Mouse (Mus musculus): Measurements from ENCODE around the gene Prl. TPM values are rescaled to one million over a fixed set of nuclear protein-coding genes. Genes with fewer than 3 reads are reported as not detected.
"Not testable (repeated sequence)": the region's sequence is repeated elsewhere in the genome, so short reads cannot be mapped to it uniquely, and the experiment has no call there.

Prl gene
- not detected in 2 replicates for polyA plus RNA-seq (2016; fragmentation: Nextera tagmentation; extraction: Ambion mirVana)

GRCm38 (mm10) chr13:27057270-27057669 is at the start of gene Prl:
Gene Prl, plus strand, starts transcription at chr13:27057570.
- WGBS, result 90% methylated on average over 1 of the region's 1 CpGs
- Histone ChIP-seq H3K4me1 (no peaks in the 10 kb centered on the region), H3K9me3 (replicated peaks) (no peaks in the 10 kb centered on the region), H3K27me3 (ENCODE audit: low read depth, poor library complexity, severe bottlenecking) (no peaks in the 10 kb centered on the region), H3K36me3 (no peaks in the 10 kb centered on the region), H3K4me3 (no peak within 1 kb of the TSS), H3K27ac (no peak within 1 kb of the TSS)
- DNase-seq (ENCODE audit: low spot score), result no peak

GRCm38 (mm10) chr13:27026614-27027013 is 30.8 kb upstream of the Prl start:
- Histone ChIP-seq H3K27me3 (ENCODE audit: low read depth, poor library complexity, severe bottlenecking) (no peaks in the 10 kb centered on the region), H3K9me3 (replicated peaks) (no peaks in the 10 kb centered on the region), H3K36me3 (no peaks in the 10 kb centered on the region), H3K4me1 (peaks cover 14% of the 10 kb centered on the region), H3K4me3 (no peak overlapping the region), H3K27ac (no peak overlapping the region)
- DNase-seq (ENCODE audit: low spot score), result no peak
- 92% methylated on average over 1 of the region's 1 CpGs for WGBS

GRCm38 (mm10) chr13:27027376-27027775 is 30.0 kb upstream of the Prl start:
- no peak overlapping the region for H3K27ac ChIP-seq
- no peaks in the 10 kb centered on the region for H3K9me3 ChIP-seq (replicated peaks)
- no peaks in the 10 kb centered on the region for H3K36me3 ChIP-seq
- H3K4me3 ChIP-seq, result no peak overlapping the region
- WGBS, result 96% methylated on average over 1 of the region's 1 CpGs
- H3K27me3 ChIP-seq (ENCODE audit: low read depth, poor library complexity, severe bottlenecking), result no peaks in the 10 kb centered on the region
- no peak for DNase-seq (ENCODE audit: low spot score)
- H3K4me1 ChIP-seq, result peaks cover 21% of the 10 kb centered on the region

- Histone ChIP-seq H3K27me3 (ENCODE audit: low read depth, poor library complexity, severe bottlenecking) (no peaks in the 10 kb centered on the region), H3K36me3 (no peaks in the 10 kb centered on the region), H3K4me1 (peaks cover 23% of the 10 kb centered on the region), H3K27ac (no peak overlapping the region), H3K9me3 (replicated peaks) (no peaks in the 10 kb centered on the region), H3K4me3 (no peak overlapping the region)
- no peak for DNase-seq (ENCODE audit: low spot score)
- 93% methylated on average over 2 of the region's 2 CpGs for WGBS
Observed at GRCm38 (mm10) chr13:27028501-27029240, 28.7 kb upstream of the Prl start.

- WGBS, result 23% methylated on average over 4 of the region's 4 CpGs
- Histone ChIP-seq H3K27ac (peak overlapping the region; percentile 77), H3K4me3 (no peak overlapping the region), H3K4me1 (peaks cover 23% of the 10 kb centered on the region), H3K9me3 (replicated peaks) (no peaks in the 10 kb centered on the region), H3K36me3 (no peaks in the 10 kb centered on the region), H3K27me3 (ENCODE audit: low read depth, poor library complexity, severe bottlenecking) (no peaks in the 10 kb centered on the region)
- no peak for DNase-seq (ENCODE audit: low spot score)
Observed at GRCm38 (mm10) chr13:27031101-27031852, 26.1 kb upstream of the Prl start.

GRCm38 (mm10) chr13:27031853-27032240 is 25.5 kb upstream of the Prl start:
- peak; percentile 33 for DNase-seq (ENCODE audit: low spot score)
- WGBS, result 63% methylated on average over 1 of the region's 1 CpGs
- Histone ChIP-seq H3K27me3 (ENCODE audit: low read depth, poor library complexity, severe bottlenecking) (no peaks in the 10 kb centered on the region), H3K36me3 (no peaks in the 10 kb centered on the region), H3K27ac (peak overlapping the region; percentile 77), H3K4me1 (peaks cover 23% of the 10 kb centered on the region), H3K4me3 (no peak overlapping the region), H3K9me3 (replicated peaks) (no peaks in the 10 kb centered on the region)

GRCm38 (mm10) chr13:27032998-27033397 is 24.4 kb upstream of the Prl start:
- H3K9me3 ChIP-seq (replicated peaks), result no peaks in the 10 kb centered on the region
- 90% methylated on average over 2 of the region's 2 CpGs for WGBS
- no peak for DNase-seq (ENCODE audit: low spot score)
- no peak overlapping the region for H3K4me3 ChIP-seq
- H3K36me3 ChIP-seq, result no peaks in the 10 kb centered on the region
- peaks cover 23% of the 10 kb centered on the region for H3K4me1 ChIP-seq
- H3K27ac ChIP-seq, result no peak overlapping the region
- no peaks in the 10 kb centered on the region for H3K27me3 ChIP-seq (ENCODE audit: low read depth, poor library complexity, severe bottlenecking)

- no peak for DNase-seq (ENCODE audit: low spot score)
- no peak overlapping the region for H3K27ac ChIP-seq
- H3K9me3 ChIP-seq (replicated peaks), result no peaks in the 10 kb centered on the region
- 93% methylated on average over 2 of the region's 2 CpGs for WGBS
- H3K4me3 ChIP-seq, result no peak overlapping the region
- no peaks in the 10 kb centered on the region for H3K27me3 ChIP-seq (ENCODE audit: low read depth, poor library complexity, severe bottlenecking)
- H3K4me1 ChIP-seq, result no peaks in the 10 kb centered on the region
- H3K36me3 ChIP-seq, result no peaks in the 10 kb centered on the region
Observed at GRCm38 (mm10) chr13:27042185-27042584, 15.2 kb upstream of the Prl start.

GRCm38 (mm10) chr13:27043326-27043725 is 14.0 kb upstream of the Prl start:
- no peak overlapping the region for H3K27ac ChIP-seq
- no peak overlapping the region for H3K4me3 ChIP-seq
- no peaks in the 10 kb centered on the region for H3K36me3 ChIP-seq
- no peak for DNase-seq (ENCODE audit: low spot score)
- WGBS, result 72% methylated on average over 1 of the region's 1 CpGs
- H3K27me3 ChIP-seq (ENCODE audit: low read depth, poor library complexity, severe bottlenecking), result no peaks in the 10 kb centered on the region
- H3K4me1 ChIP-seq, result no peaks in the 10 kb centered on the region
- no peaks in the 10 kb centered on the region for H3K9me3 ChIP-seq (replicated peaks)

GRCm38 (mm10) chr13:27059177-27059576 is 1.8 kb downstream of the Prl start:
- Histone ChIP-seq H3K4me3 (no peak overlapping the region), H3K9me3 (replicated peaks) (no peaks in the 10 kb centered on the region), H3K36me3 (no peaks in the 10 kb centered on the region), H3K27me3 (ENCODE audit: low read depth, poor library complexity, severe bottlenecking) (no peaks in the 10 kb centered on the region), H3K4me1 (no peaks in the 10 kb centered on the region), H3K27ac (no peak overlapping the region)
- WGBS, result 93% methylated on average over 7 of the region's 7 CpGs
- DNase-seq (ENCODE audit: low spot score), result no peak

- H3K36me3 ChIP-seq; H3K27ac ChIP-seq; H3K9me3 ChIP-seq (replicated peaks); DNase-seq (ENCODE audit: low spot score); H3K4me3 ChIP-seq; H3K27me3 ChIP-seq (ENCODE audit: low read depth, poor library complexity, severe bottlenecking); H3K4me1 ChIP-seq: not testable (repeated sequence)
- WGBS, result 90% methylated on average over 5 of the region's 5 CpGs
Observed at GRCm38 (mm10) chr13:27093890-27094289, 36.5 kb downstream of the Prl start, which contains the start of gene Prl3d1. Gene Prl3d1, plus strand, starts transcription at chr13:27094190.
